Mouse (Mus musculus): ENCODE measurements around the gene Tent5a. TPM values are rescaled to one million over a fixed set of nuclear protein-coding genes. Genes with fewer than 3 reads are reported as not detected.

Tent5a gene
- polyA plus RNA-seq, 1 experiment from 2014 or later = 17.9 TPM

GRCm38 (mm10) chr9:85320167-85320951 lies 6.8 kb downstream of the Tent5a start:
- Histone ChIP-seq H3K27me3 (ENCODE audit: control insufficient read depth, insufficient read depth, low read depth, low read length) (no peaks in the 10 kb centered on the region), H3K9ac (ENCODE audit: low read depth, low read length) (no peak overlapping the region), H3K36me3 (ENCODE audit: control insufficient read depth, insufficient read depth) (no peaks in the 10 kb centered on the region), H3K4me1 (ENCODE audit: control insufficient read depth, low read depth, low read length) (no peaks in the 10 kb centered on the region; the same call in 1 of the 2 replicates), H3K9me3 (replicated peaks; ENCODE audit: control insufficient read depth, low read length) (no peaks in the 10 kb centered on the region), H3K27ac (ENCODE audit: low read length) (no peak overlapping the region), H3K4me3 (ENCODE audit: low read depth, low read length) (no peak overlapping the region), H3K4me2 (ENCODE audit: low read depth, low read length) (no peak overlapping the region)
- ATAC-seq (ENCODE audit: low read depth) = peak; percentile 43; the same call in 1 of the 2 replicates
- 56% methylated on average over 8 of the region's 8 CpGs for WGBS (ENCODE audit: insufficient replicate concordance)

GRCm38 (mm10) chr9:85316122-85316521 lies 11.0 kb downstream of the Tent5a start:
- H3K27ac ChIP-seq (ENCODE audit: low read length) = no peak overlapping the region
- no peak overlapping the region for H3K4me2 ChIP-seq (ENCODE audit: low read depth, low read length)
- H3K9ac ChIP-seq (ENCODE audit: low read depth, low read length) = no peak overlapping the region
- no peak for ATAC-seq (ENCODE audit: low read depth)
- H3K36me3 ChIP-seq (ENCODE audit: control insufficient read depth, insufficient read depth) = no peaks in the 10 kb centered on the region
- no peaks in the 10 kb centered on the region for H3K27me3 ChIP-seq (ENCODE audit: control insufficient read depth, insufficient read depth, low read depth, low read length)
- no peaks in the 10 kb centered on the region for H3K4me1 ChIP-seq (ENCODE audit: control insufficient read depth, low read depth, low read length)
- 33% methylated on average over 1 of the region's 1 CpGs for WGBS (ENCODE audit: insufficient replicate concordance)
- no peaks in the 10 kb centered on the region for H3K9me3 ChIP-seq (replicated peaks; ENCODE audit: control insufficient read depth, low read length)
- no peak overlapping the region for H3K4me3 ChIP-seq (ENCODE audit: low read depth, low read length)

- Histone ChIP-seq H3K9me3 (replicated peaks; ENCODE audit: control insufficient read depth, low read length) (no peaks in the 10 kb centered on the region), H3K27me3 (ENCODE audit: control insufficient read depth, insufficient read depth, low read depth, low read length) (no peaks in the 10 kb centered on the region), H3K36me3 (ENCODE audit: control insufficient read depth, insufficient read depth) (no peaks in the 10 kb centered on the region), H3K27ac (ENCODE audit: low read length) (no peak within 1 kb of the TSS), H3K4me1 (ENCODE audit: control insufficient read depth, low read depth, low read length) (no peaks in the 10 kb centered on the region), H3K4me3 (ENCODE audit: low read depth, low read length) (no peak within 1 kb of the TSS), H3K9ac (ENCODE audit: low read depth, low read length) (no peak within 1 kb of the TSS), H3K4me2 (ENCODE audit: low read depth, low read length) (no peak within 1 kb of the TSS)
- 56% methylated on average over 6 of the region's 6 CpGs for WGBS (ENCODE audit: insufficient replicate concordance)
- no peak for ATAC-seq (ENCODE audit: low read depth)
Observed at GRCm38 (mm10) chr9:85312473-85312872, 14.7 kb downstream of the Tent5a start, which contains the start of gene Gm11114. Gene Gm11114, plus strand, starts transcription at chr9:85312773.

- Histone ChIP-seq H3K4me1 (ENCODE audit: control insufficient read depth, low read depth, low read length) (no peaks in the 10 kb centered on the region), H3K27me3 (ENCODE audit: control insufficient read depth, insufficient read depth, low read depth, low read length) (no peaks in the 10 kb centered on the region), H3K4me3 (ENCODE audit: low read depth, low read length) (no peak overlapping the region), H3K27ac (ENCODE audit: low read length) (no peak overlapping the region), H3K9me3 (replicated peaks; ENCODE audit: control insufficient read depth, low read length) (no peaks in the 10 kb centered on the region), H3K9ac (ENCODE audit: low read depth, low read length) (no peak overlapping the region), H3K36me3 (ENCODE audit: control insufficient read depth, insufficient read depth) (no peaks in the 10 kb centered on the region), H3K4me2 (ENCODE audit: low read depth, low read length) (no peak overlapping the region)
- ATAC-seq (ENCODE audit: low read depth) = no peak
- WGBS (ENCODE audit: insufficient replicate concordance) = 40% methylated on average over 3 of the region's 3 CpGs
Observed at GRCm38 (mm10) chr9:85303378-85303777, 23.8 kb downstream of the Tent5a start.

- Histone ChIP-seq H3K9me3 (replicated peaks; ENCODE audit: control insufficient read depth, low read length) (no peaks in the 10 kb centered on the region), H3K27me3 (ENCODE audit: control insufficient read depth, insufficient read depth, low read depth, low read length) (no peaks in the 10 kb centered on the region), H3K27ac (ENCODE audit: low read length) (no peak overlapping the region), H3K36me3 (ENCODE audit: control insufficient read depth, insufficient read depth) (no peaks in the 10 kb centered on the region), H3K4me1 (ENCODE audit: control insufficient read depth, low read depth, low read length) (no peaks in the 10 kb centered on the region), H3K4me3 (ENCODE audit: low read depth, low read length) (no peak overlapping the region), H3K9ac (ENCODE audit: low read depth, low read length) (no peak overlapping the region), H3K4me2 (ENCODE audit: low read depth, low read length) (no peak overlapping the region)
- 57% methylated on average over 4 of the region's 4 CpGs for WGBS (ENCODE audit: insufficient replicate concordance)
- ATAC-seq (ENCODE audit: low read depth) = no peak
Observed at GRCm38 (mm10) chr9:85302849-85303248, 24.3 kb downstream of the Tent5a start.

GRCm38 (mm10) chr9:85274114-85274513 lies 53.0 kb downstream of the Tent5a start:
- no peaks in the 10 kb centered on the region for H3K27me3 ChIP-seq (ENCODE audit: control insufficient read depth, insufficient read depth, low read depth, low read length)
- no peak overlapping the region for H3K4me2 ChIP-seq (ENCODE audit: low read depth, low read length)
- no peaks in the 10 kb centered on the region for H3K9me3 ChIP-seq (replicated peaks; ENCODE audit: control insufficient read depth, low read length)
- no peak overlapping the region for H3K4me3 ChIP-seq (ENCODE audit: low read depth, low read length)
- 51% methylated on average over 2 of the region's 2 CpGs for WGBS (ENCODE audit: insufficient replicate concordance)
- no peak for ATAC-seq (ENCODE audit: low read depth)
- H3K36me3 ChIP-seq (ENCODE audit: control insufficient read depth, insufficient read depth) = no peaks in the 10 kb centered on the region
- H3K9ac ChIP-seq (ENCODE audit: low read depth, low read length) = no peak overlapping the region
- no peak overlapping the region for H3K27ac ChIP-seq (ENCODE audit: low read length)
- no peaks in the 10 kb centered on the region for H3K4me1 ChIP-seq (ENCODE audit: control insufficient read depth, low read depth, low read length)

Other genes starting within 250 kb of the Tent5a start
- gene Gm11114, start 14.6 kb downstream of the Tent5a start, polyA plus RNA-seq (2015; fragmentation: Nextera tagmentation; extraction: Ambion mirVana) = not detected in 2 replicates

Measured in liver, embryonic 16.5 days (tissue).